Mouse (Mus musculus) lung, adult 2 months (tissue): Measurements from ENCODE around the gene Tmtc1. TPM values are rescaled to one million over a fixed set of nuclear protein-coding genes. Genes with fewer than 3 reads are reported as not detected.

Experiments
- DNase-seq: peaks from one replicate; pipeline ENCODE4 v3.0.0; 2022
- H3K4me1 ChIP-seq: fragments of 200-500 bp; 2 replicates; pipeline ENCODE4 v1.6.1; 2011; ENCODE audit warnings: low read length; ENCODE audit not compliant: control insufficient read depth, insufficient read depth
- H3K4me3 ChIP-seq: fragments of 200-500 bp; replicated peaks from 2 replicates; pipeline ENCODE3; 2011; ENCODE audit warnings: low read depth, mild to moderate bottlenecking, control low read depth, low read length; ENCODE audit errors: extremely low read depth
- CTCF ChIP-seq: fragments of 200-500 bp; IDR thresholded peaks from 2 replicates; pipeline ENCODE4 v1.5.1; 2011; ENCODE audit warnings: mild to moderate bottlenecking, low read length, control low read depth; ENCODE audit not compliant: insufficient read depth
- POLR2A ChIP-seq: fragments of 200-500 bp; IDR thresholded peaks from 2 replicates; pipeline ENCODE4 v1.6.1; 2011; ENCODE audit warnings: low read depth, mild to moderate bottlenecking, control low read depth, low read length, borderline replicate concordance; ENCODE audit errors: extremely low read depth
- WGBS: fragments of 180-500 bp; shearing (Covaris S2); methylation state at CpG from one replicate; pipeline ENCODE4 v1.1.7; 2018; 5-methylcytosine and 5-hydroxymethylcytosine counted together
- polyA plus RNA-seq: library from polyadenylated mRNA; depleted of rRNA; stranded (reverse); fragments of >200 nt; gene quantifications from 2 replicates; pipeline ENCODE4 v1.2.3, GENCODE M21; 2012

The Tmtc1 gene
- polyA plus RNA-seq, 1 experiment: 46.3 TPM

DNA sequence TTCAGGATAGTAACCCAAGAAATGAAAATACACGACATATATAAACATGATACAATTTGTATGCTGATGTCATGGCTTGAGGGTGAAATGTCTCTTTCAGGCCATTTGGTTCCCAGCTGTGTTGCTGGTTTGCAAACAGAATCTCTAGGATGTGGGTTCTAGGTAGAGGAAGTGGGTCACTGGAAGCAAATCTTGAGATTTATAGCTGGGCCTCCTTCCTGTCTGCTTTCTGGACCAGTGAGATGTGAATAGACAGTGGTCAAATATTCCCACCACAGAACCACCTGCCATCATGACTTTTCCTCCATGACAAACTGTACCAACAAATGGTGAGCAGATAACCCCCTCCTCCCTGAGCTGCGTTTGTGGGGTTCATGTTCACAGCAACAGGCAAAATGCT lies 186.4 kb downstream of the Tmtc1 start:
- 80% methylated on average over 2 of the region's 2 CpGs for WGBS
- TF ChIP-seq CTCF: no peak
- no peak for TF ChIP-seq POLR2A
- no peak for DNase-seq
- no peak overlapping the region for H3K4me3 ChIP-seq
- H3K4me1 ChIP-seq: peaks cover 5% of the 10 kb centered on the region

DNA sequence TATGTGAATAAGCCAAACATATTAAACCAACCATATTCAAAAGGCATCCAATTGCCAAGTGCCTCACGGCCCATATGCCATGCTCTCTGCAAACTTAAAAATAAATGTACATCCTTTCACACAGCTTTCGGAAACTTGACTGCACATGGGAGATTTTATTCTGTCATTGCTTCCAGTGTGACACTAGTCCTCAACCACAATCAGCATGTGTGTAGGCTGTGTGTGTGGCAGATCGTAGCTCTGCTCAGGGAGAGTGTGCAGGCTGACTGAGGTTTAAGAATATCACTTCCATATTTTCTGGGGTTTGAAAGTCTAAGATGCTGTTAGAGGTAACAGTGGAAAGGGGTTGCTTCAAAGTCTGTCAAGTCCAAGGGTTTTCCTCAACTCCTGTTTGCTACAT lies 188.1 kb downstream of the Tmtc1 start:
- no peak for DNase-seq
- Histone ChIP-seq H3K4me3 (no peak overlapping the region), H3K4me1 (peaks cover 5% of the 10 kb centered on the region)
- TF ChIP-seq CTCF (no peak), POLR2A (no peak)
- 65% methylated on average over 3 of the region's 3 CpGs for WGBS

DNA sequence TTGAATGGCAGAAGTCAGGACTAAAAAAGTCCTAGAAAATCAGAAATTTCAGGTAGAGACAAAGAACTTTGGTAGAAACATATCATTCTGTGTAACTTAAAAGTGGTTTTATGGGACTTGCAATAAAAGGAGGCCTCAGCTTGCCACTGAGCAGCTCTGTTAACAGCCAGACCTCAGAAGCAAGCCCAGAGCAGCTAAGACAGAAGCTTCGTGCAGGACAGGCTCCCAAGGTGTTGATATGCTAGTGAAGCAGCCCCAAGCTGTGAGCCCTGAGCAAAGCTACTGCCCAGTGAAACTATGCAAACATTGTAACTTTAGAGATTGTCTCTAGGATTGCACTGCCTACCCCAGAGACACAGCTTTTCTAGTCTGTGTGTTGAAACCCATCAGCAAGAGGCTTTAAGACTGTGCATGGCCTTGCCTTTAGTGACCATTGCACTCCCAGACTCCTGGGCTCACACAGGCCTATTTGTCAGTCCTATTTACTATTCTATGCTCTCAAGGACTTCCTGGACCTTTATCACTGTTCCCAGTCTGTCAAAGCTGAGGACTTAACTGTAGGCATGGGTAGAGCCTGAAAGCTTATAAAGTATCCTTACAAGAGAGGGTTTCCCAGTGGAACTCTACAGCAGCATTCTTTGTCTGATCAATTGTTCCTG lies 188.7 kb downstream of the Tmtc1 start:
- no peak for DNase-seq
- peaks cover 5% of the 10 kb centered on the region for H3K4me1 ChIP-seq
- 63% methylated on average over 1 of the region's 1 CpGs for WGBS
- no peak overlapping the region for H3K4me3 ChIP-seq
- TF ChIP-seq POLR2A (no peak), CTCF (no peak)

DNA sequence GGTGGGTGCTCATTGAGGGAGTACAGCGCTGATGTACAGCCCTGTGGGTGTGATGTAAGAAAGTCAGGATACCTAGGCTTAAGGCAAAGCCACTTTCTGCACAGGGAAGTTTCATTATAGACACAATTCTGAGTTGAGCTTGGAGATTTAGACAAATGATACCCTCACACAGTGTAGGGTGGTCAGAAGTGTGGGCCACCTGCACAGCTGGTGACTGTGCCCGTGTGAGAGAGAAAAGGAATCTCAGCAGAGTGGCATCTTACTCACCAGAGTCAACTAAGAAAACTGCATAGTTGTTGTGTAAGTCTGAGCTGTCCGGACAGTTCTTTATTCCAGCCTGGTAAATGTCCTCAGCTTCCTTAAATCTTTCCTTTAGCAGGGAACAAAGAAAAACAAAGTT lies 195.0 kb downstream of the Tmtc1 start:
- TF ChIP-seq POLR2A (no peak), CTCF (no peak)
- WGBS: 71% methylated on average over 3 of the region's 3 CpGs

DNA sequence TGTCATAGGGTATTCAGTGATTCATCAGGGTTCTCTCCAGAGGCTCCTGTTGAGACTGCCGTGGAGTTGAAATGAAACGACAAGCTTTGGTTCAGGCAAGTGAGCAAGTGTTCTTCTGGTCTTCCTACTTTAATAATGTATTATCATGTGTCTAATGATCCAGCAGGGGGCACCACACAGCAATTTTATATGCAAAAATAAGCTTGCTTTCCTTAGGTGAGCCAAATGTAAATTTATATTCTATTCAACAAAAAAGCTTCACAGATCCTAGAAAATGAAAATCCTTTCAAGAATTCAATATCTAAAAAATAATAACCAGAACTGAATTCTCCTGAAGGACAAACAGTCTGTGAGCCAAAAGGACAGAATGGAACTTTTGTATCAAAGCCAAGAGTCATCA lies 195.6 kb downstream of the Tmtc1 start:
- DNase-seq: no peak

More for the DNA sequence above, 195.0 kb downstream of the Tmtc1 start:
- Histone ChIP-seq H3K4me3 (no peak overlapping the region), H3K4me1 (no peaks in the 10 kb centered on the region)
- no peak for DNase-seq

DNA sequence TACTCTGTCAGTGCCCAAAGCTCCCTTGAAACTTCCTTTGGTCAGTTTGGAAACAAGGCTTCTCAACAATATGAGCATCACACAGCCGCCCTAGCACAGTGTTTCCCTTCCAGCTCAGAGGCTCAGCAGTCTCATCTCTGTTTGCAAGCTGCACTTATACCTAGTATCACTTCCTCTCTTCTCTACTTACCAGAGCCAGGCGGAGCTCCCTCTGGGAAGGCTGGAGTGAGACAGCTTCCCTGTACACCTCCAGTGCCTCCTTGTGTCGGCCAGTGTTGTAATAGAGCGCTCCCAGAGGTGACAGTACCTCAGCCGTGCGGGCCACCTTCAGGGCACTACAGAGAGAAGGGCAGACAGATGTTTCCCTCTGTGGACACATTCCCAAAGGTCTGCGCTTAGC lies 197.6 kb downstream of the Tmtc1 start:
- no peak for DNase-seq
- no peaks in the 10 kb centered on the region for H3K4me1 ChIP-seq
- TF ChIP-seq CTCF (no peak), POLR2A (no peak)
- 78% methylated on average over 7 of the region's 7 CpGs for WGBS
- no peak overlapping the region for H3K4me3 ChIP-seq

More for the DNA sequence above, 195.6 kb downstream of the Tmtc1 start:
- Histone ChIP-seq H3K4me1 (no peaks in the 10 kb centered on the region), H3K4me3 (no peak overlapping the region)
- WGBS: 24% methylated on average over 2 of the region's 2 CpGs
- TF ChIP-seq POLR2A: no peak
- TF ChIP-seq CTCF: no peak

DNA sequence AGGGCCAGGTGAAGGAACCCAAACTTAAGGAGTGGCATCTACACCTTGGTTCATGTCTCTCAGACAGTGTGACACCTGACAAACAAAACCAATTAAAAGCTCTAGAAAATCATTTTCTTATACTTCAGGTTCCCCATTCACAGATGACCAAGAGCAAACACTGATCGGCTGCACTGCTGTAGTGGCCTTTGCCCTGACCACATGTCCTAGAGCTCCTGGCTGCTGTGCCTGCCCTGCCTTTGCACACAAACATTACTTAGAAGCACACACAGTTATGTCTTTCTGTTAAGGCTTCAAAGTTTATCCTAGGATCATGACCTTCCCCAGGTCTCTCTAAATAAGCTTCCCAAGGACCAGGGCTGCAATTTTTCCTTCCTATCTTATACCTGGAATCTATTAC lies 199.4 kb downstream of the Tmtc1 start:
- Histone ChIP-seq H3K4me3 (no peak overlapping the region), H3K4me1 (no peaks in the 10 kb centered on the region)
- WGBS: 74% methylated on average over 1 of the region's 1 CpGs
- DNase-seq: no peak
- TF ChIP-seq CTCF: no peak
- no peak for TF ChIP-seq POLR2A

DNA sequence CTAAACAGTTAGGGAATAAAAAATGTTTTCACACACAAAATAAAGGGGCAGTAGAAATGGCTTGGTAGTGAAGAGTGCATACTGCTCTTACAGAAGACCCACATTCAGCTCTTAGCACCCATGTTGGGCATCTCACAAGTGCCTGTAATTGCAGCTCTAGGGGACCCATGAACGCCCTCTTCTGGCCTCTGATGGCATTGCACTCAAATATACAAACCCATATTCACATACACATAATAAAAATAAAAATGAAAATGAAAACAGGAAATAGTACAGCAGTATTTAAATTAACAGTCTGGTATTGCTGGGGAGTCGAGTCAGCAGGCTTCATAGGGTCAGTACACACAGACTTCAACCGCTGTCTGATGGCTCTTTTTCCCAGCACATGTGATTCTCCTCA lies 201.9 kb downstream of the Tmtc1 start:
- H3K4me1 ChIP-seq: no peaks in the 10 kb centered on the region
- WGBS: 58% methylated on average over 3 of the region's 3 CpGs
- no peak overlapping the region for H3K4me3 ChIP-seq
- TF ChIP-seq POLR2A (no peak), CTCF (0 out of 2 replicates have a peak, but pooled peaks have one; percentile 18)
- no peak for DNase-seq

DNA sequence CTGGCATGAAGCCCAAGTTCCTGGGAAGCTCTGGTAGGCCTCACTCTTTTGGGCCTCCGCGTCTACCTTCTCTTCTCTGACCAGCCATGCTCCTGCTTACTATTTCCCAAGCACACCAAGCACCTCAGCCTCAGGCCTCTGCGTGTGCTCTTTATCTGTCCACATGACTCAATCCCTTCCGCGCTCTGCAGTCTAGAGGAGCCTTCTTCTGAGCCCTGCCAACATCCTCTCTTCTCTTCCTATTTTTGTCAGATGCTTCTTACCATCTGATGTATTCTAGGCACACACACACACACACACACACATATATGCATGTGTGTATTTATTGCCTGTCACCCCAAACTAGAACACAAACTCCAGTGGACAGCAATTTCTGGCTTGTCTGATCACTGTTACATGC lies 202.5 kb downstream of the Tmtc1 start:
- WGBS: 93% methylated on average over 5 of the region's 5 CpGs
- TF ChIP-seq POLR2A (no peak), CTCF (no peak)

DNA sequence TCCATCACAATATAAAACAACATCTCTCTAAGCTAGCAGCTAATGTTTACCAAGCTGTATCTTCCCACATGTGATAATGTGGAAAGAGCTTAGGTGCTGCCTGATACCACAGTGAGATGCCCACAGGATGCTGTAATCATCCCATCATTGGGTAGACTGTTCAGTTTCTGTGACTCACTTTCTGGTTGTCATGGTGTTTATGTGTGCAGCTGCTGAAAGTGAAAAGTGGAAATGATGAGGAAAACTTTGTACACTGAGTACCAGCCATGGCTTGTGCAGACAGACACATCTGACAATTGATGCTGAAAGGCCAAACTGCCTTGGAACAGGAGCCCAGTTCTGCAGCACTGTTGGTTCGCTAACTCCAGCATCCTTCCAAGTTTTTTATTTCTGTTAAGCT lies 204.9 kb downstream of the Tmtc1 start:
- no peaks in the 10 kb centered on the region for H3K4me1 ChIP-seq
- WGBS: 94% methylated on average over 1 of the region's 1 CpGs

More for the DNA sequence above, 202.5 kb downstream of the Tmtc1 start:
- DNase-seq: no peak
- Histone ChIP-seq H3K4me3 (no peak overlapping the region), H3K4me1 (no peaks in the 10 kb centered on the region)

DNA sequence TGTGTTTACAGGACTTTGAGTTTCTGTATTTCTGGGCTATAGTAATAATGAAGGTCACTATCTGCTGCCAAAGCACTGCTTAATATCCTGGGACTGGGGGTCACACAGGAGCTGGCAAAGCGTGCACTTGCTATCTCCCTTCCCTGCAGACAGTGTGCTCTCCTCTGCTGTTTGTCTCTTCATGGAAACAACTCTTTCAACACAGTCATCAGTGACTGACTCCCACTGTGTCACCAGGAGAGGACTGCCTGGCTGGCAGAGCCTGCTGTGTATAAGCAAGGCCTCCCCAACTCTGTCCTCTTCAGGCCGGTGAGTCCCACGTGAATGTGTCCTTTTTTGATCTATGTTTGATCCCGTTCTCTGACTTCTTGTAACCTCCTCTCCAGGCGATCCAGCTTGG lies 206.7 kb downstream of the Tmtc1 start:
- TF ChIP-seq CTCF (no peak), POLR2A (no peak)
- WGBS: 55% methylated on average over 5 of the region's 5 CpGs
- Histone ChIP-seq H3K4me3 (no peak overlapping the region), H3K4me1 (no peaks in the 10 kb centered on the region)
- no peak for DNase-seq

More for the DNA sequence above, 204.9 kb downstream of the Tmtc1 start:
- TF ChIP-seq POLR2A (no peak), CTCF (no peak)
- DNase-seq: no peak
- H3K4me3 ChIP-seq: no peak overlapping the region
